Mouse (Mus musculus): ENCODE measurements at regions not wholly inside any gene's neighbourhood (a gene's known extent, or its start where the extent isn't known, plus 50 kb on each side); places are given as distances from the start of the nearest gene placed in this dataset.
A peak's percentile ranks its signal among the peaks of the same experiment; 100 is the strongest.

GRCm38 (mm10) chr5:43081561-43082534 is 151.1 kb upstream of the Cpeb2 start:
- H3K27ac ChIP-seq: no peak overlapping the region
- no peaks in the 10 kb centered on the region; the same call in 1 of the 2 replicates for H3K27me3 ChIP-seq (ENCODE audit: insufficient read depth, poor library complexity, severe bottlenecking)
- no peaks in the 10 kb centered on the region for H3K36me3 ChIP-seq
- H3K9me3 ChIP-seq: no peaks in the 10 kb centered on the region
- H3K4me3 ChIP-seq: no peak overlapping the region
- DNase-seq (ENCODE audit: low spot score): no peak
- WGBS: 86% methylated on average over 11 of the region's 11 CpGs
- no peaks in the 10 kb centered on the region for H3K4me1 ChIP-seq (replicated peaks)

GRCm38 (mm10) chr5:43087077-43087476 is 145.9 kb upstream of the Cpeb2 start:
- 93% methylated on average over 2 of the region's 2 CpGs for WGBS
- Histone ChIP-seq H3K4me3 (no peak overlapping the region), H3K4me1 (replicated peaks) (peaks cover 5% of the 10 kb centered on the region; the same call in 1 of the 2 replicates), H3K27me3 (ENCODE audit: insufficient read depth, poor library complexity, severe bottlenecking) (no peaks in the 10 kb centered on the region; the same call in 1 of the 2 replicates), H3K27ac (no peak overlapping the region), H3K9me3 (no peaks in the 10 kb centered on the region), H3K36me3 (no peaks in the 10 kb centered on the region)
- DNase-seq (ENCODE audit: low spot score): no peak

DNA sequence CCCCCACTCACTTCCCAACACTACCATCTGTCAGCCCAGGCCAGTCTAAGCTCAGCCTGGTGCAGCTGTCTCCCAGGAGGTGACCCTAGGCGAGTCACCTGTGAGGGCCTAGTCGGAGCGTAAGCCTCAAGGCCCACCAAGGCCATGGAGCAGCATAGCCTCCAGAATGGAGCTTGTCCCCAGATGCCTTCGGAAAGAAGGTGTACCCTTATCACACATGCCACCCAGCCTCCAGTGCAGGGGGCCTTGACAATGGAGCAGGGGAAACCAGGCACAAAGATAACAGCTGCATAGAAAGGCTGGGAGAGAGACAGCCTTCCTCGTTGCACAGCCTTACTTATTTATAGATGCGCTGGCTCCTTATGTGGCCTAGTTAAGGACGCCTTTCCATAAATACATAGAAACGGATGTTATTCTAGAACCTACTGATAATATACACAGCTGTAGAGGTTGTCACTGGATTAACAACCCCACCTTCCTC is 145.0 kb upstream of the Cpeb2 start:
- Histone ChIP-seq H3K4me3 (no peak overlapping the region), H3K27me3 (ENCODE audit: insufficient read depth, poor library complexity, severe bottlenecking) (no peaks in the 10 kb centered on the region; the same call in 1 of the 2 replicates), H3K9me3 (no peaks in the 10 kb centered on the region), H3K27ac (peak overlapping the region; percentile 69; the same call in 1 of the 2 replicates), H3K4me1 (replicated peaks) (peaks cover 5% of the 10 kb centered on the region; the same call in 1 of the 2 replicates), H3K36me3 (no peaks in the 10 kb centered on the region)
- 77% methylated on average over 8 of the region's 8 CpGs for WGBS
- DNase-seq (ENCODE audit: low spot score): peak; percentile 10

DNA sequence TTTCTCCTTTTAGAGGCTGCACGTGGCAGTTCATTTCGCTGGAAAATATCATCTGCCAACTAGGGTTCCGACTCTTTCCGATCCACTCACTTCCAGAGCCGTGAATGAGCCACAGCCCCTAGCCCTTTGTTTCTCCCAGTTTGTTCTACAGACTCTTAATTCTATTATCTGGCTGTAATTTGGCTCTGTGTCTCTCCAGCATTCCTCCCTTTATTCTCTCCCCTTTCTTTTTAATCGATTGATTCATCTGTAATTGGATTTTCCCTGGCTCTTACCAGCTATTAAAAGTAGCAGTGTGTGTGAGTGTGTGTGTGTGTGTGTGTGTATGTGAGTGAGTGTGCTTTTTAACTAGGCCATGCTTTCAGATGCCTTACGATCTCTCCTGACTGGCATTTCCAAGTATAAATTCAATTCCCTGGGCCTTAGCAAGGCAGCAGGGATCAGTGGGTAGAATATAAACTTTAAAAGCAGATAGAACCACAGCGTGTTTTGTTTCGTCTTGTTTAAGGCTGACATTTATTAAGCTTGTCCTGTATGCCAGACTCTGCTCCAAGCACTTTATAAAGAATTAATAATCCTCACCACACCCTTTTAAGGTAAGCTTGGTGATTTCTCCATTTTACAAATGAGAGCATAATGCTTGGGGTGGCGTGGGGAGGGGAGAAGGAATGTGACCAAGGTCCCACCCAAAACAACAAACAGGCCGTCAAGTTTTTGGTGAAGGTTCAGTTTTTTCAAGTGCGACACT is 144.1 kb upstream of the Cpeb2 start:
- no peak overlapping the region for H3K27ac ChIP-seq
- WGBS: 60% methylated on average over 12 of the region's 12 CpGs

DNA sequence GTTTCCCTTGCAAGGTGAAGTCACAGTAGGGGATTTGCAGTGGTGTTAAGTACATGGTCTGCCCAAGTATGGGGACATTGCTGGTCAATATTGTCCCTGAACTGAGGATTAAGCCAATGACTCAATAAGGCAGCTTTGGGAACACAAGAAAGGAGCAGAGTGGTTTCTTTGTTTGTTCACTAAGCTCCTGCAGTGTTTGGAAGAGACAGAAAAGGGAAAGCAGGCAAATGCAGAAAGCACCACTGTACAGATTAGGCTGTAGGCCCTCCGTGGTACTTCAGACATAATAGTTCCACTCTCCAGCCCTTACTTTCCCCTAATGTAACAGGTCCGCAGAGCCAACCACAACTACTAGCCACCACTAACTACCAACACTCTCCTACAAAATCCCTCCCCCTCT is 143.5 kb upstream of the Cpeb2 start:
- Histone ChIP-seq H3K27me3 (ENCODE audit: insufficient read depth, poor library complexity, severe bottlenecking) (no peaks in the 10 kb centered on the region; the same call in 1 of the 2 replicates), H3K9me3 (no peaks in the 10 kb centered on the region), H3K4me1 (replicated peaks) (peaks cover 11% of the 10 kb centered on the region), H3K36me3 (no peaks in the 10 kb centered on the region), H3K4me3 (no peak overlapping the region), H3K27ac (no peak overlapping the region)
- no peak for DNase-seq (ENCODE audit: low spot score)
- WGBS: 76% methylated on average over 2 of the region's 2 CpGs

More for the DNA sequence above, 144.1 kb upstream of the Cpeb2 start:
- peaks cover 5% of the 10 kb centered on the region; the same call in 1 of the 2 replicates for H3K4me1 ChIP-seq (replicated peaks)
- no peak for DNase-seq (ENCODE audit: low spot score)
- no peaks in the 10 kb centered on the region for H3K9me3 ChIP-seq
- H3K4me3 ChIP-seq: no peak overlapping the region
- no peaks in the 10 kb centered on the region; the same call in 1 of the 2 replicates for H3K27me3 ChIP-seq (ENCODE audit: insufficient read depth, poor library complexity, severe bottlenecking)
- H3K36me3 ChIP-seq: no peaks in the 10 kb centered on the region

GRCm38 (mm10) chr5:43089941-43090340 is 143.0 kb upstream of the Cpeb2 start:
- WGBS: 79% methylated on average over 1 of the region's 1 CpGs

GRCm38 (mm10) chr5:43093647-43094326 is 139.2 kb upstream of the Cpeb2 start:
- H3K27ac ChIP-seq: no peak overlapping the region; the same call in 1 of the 2 replicates
- DNase-seq (ENCODE audit: low spot score): no peak
- WGBS: 84% methylated on average over 5 of the region's 5 CpGs
- H3K27me3 ChIP-seq (ENCODE audit: insufficient read depth, poor library complexity, severe bottlenecking): no peaks in the 10 kb centered on the region
- no peak overlapping the region for H3K4me3 ChIP-seq
- no peaks in the 10 kb centered on the region for H3K9me3 ChIP-seq
- peaks cover 10% of the 10 kb centered on the region for H3K4me1 ChIP-seq (replicated peaks)
- no peaks in the 10 kb centered on the region for H3K36me3 ChIP-seq

More at GRCm38 (mm10) chr5:43089941-43090340, 143.0 kb upstream of the Cpeb2 start:
- Histone ChIP-seq H3K27ac (no peak overlapping the region), H3K9me3 (no peaks in the 10 kb centered on the region), H3K4me3 (no peak overlapping the region), H3K27me3 (ENCODE audit: insufficient read depth, poor library complexity, severe bottlenecking) (no peaks in the 10 kb centered on the region; the same call in 1 of the 2 replicates), H3K36me3 (no peaks in the 10 kb centered on the region), H3K4me1 (replicated peaks) (peaks cover 15% of the 10 kb centered on the region)
- DNase-seq (ENCODE audit: low spot score): no peak

DNA sequence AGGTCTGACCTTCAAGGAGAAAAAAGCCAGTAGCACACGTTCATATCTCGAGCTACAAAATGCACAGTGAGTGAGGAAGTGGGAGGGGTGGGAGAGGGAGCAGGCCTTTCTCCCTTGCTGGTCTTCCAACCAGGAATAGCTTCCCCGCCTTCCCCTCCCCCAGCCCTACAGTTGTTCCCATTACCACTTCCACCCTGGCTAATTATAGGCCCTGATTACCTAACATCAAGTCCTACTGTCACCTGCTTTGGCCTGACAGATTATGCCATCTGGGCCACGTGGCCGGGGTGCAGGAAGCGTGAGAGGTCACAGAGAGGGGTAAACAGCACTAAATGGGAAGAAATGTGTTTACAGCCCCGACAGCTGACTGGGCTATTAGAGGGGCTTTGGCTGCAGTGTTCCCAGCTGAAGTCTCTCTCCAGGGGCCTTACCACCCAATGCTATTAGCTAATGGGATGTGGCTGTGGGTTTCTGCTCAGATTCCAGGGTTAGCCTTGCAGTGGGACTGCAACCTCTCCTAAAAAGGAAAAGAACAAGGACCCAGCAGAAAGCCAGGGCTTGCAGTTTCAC is 138.6 kb upstream of the Cpeb2 start:
- 0 out of 2 replicates have a peak overlapping the region, but pooled peaks have one; percentile 23 for H3K27ac ChIP-seq
- H3K27me3 ChIP-seq (ENCODE audit: insufficient read depth, poor library complexity, severe bottlenecking): no peaks in the 10 kb centered on the region
- DNase-seq (ENCODE audit: low spot score): peak; percentile 31
- no peaks in the 10 kb centered on the region for H3K9me3 ChIP-seq
- 27% methylated on average over 7 of the region's 7 CpGs for whole genome bisulfite sequencing
- no peaks in the 10 kb centered on the region for H3K36me3 ChIP-seq
- H3K4me1 ChIP-seq (replicated peaks): peaks cover 10% of the 10 kb centered on the region
- H3K4me3 ChIP-seq: no peak overlapping the region

GRCm38 (mm10) chr5:43102000-43102459 is 130.9 kb upstream of the Cpeb2 start:
- no peak for DNase-seq (ENCODE audit: low spot score)

GRCm38 (mm10) chr5:43102590-43102989 is 130.4 kb upstream of the Cpeb2 start:
- no peak for DNase-seq (ENCODE audit: low spot score)
- H3K4me3 ChIP-seq: no peak overlapping the region
- WGBS: 64% methylated on average over 3 of the region's 3 CpGs
- H3K27me3 ChIP-seq (ENCODE audit: insufficient read depth, poor library complexity, severe bottlenecking): no peaks in the 10 kb centered on the region
- no peaks in the 10 kb centered on the region for H3K36me3 ChIP-seq
- no peaks in the 10 kb centered on the region for H3K9me3 ChIP-seq
- H3K4me1 ChIP-seq (replicated peaks): no peaks in the 10 kb centered on the region
- H3K27ac ChIP-seq: no peak overlapping the region

More at GRCm38 (mm10) chr5:43102000-43102459, 130.9 kb upstream of the Cpeb2 start:
- Histone ChIP-seq H3K36me3 (no peaks in the 10 kb centered on the region), H3K4me1 (replicated peaks) (no peaks in the 10 kb centered on the region), H3K9me3 (no peaks in the 10 kb centered on the region), H3K27ac (no peak overlapping the region), H3K4me3 (no peak overlapping the region), H3K27me3 (ENCODE audit: insufficient read depth, poor library complexity, severe bottlenecking) (no peaks in the 10 kb centered on the region)
- WGBS: 50% methylated on average over 4 of the region's 4 CpGs

GRCm38 (mm10) chr5:43103728-43104127 is 129.2 kb upstream of the Cpeb2 start:
- Histone ChIP-seq H3K27me3 (ENCODE audit: insufficient read depth, poor library complexity, severe bottlenecking) (no peaks in the 10 kb centered on the region), H3K27ac (no peak overlapping the region), H3K4me3 (no peak overlapping the region), H3K4me1 (replicated peaks) (no peaks in the 10 kb centered on the region), H3K36me3 (no peaks in the 10 kb centered on the region), H3K9me3 (no peaks in the 10 kb centered on the region)
- WGBS: 90% methylated on average over 7 of the region's 7 CpGs
- DNase-seq (ENCODE audit: low spot score): no peak

DNA sequence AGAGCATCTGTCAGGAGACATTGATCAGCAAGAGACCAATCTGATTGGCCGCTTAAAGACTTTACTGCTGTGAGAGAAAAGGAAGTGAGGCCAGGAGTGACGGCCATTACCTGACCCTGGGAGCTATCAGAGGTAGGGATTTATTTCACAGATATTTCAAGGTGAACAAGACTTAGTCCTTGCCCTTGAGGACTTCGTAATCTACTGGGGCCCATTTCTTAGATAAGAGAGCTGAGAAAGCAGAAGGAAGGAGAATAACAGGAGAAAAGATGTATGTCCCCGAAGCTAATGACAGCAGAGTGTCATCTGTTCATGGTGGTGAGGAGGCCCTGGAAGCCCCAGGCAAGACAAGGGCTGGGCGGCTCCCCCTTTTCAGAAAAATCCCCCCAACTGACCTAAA is 127.4 kb upstream of the Cpeb2 start:
- no peak for DNase-seq (ENCODE audit: low spot score)
- Histone ChIP-seq H3K9me3 (no peaks in the 10 kb centered on the region), H3K27me3 (ENCODE audit: insufficient read depth, poor library complexity, severe bottlenecking) (no peaks in the 10 kb centered on the region), H3K27ac (no peak overlapping the region), H3K4me3 (no peak overlapping the region), H3K36me3 (no peaks in the 10 kb centered on the region), H3K4me1 (replicated peaks) (no peaks in the 10 kb centered on the region)
- WGBS: 81% methylated on average over 5 of the region's 5 CpGs

Measured in hindbrain, embryonic 10.5 days (tissue).